Mouse (Mus musculus) induced T-regulatory cell, adult 2 months (primary cell): ENCODE results near the gene Cgrrf1.

Experiments
- DNase-seq: peaks from one replicate; pipeline ENCODE4 v3.0.0-alpha.2; 2012; ENCODE audit warnings: low read depth

Gene Cgrrf1

DNA sequence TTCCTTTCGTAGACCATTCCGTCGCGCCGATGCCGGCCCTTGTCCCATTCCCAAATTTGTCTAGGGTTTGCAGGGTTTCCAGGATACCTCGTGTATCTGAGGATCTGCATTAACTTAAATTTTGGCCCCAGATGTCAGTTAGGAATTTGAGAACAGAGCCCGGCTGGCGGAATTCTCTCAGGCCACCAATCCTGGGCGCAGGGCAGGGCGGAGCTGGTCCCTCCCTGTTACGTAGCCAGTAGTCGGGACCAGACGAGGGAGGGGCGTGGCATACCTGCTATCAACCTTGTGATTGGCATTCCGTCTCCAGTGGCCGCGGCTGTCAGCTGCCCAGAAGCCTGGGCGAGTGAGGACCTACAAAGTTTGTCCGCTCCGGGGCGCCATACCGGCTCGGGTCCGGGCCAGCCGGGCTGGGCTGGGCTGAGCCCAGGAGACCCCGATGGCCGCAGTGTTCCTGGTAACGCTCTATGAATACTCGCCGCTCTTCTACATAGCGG lies at the start of gene Cgrrf1:
Gene Cgrrf1, plus strand, starts transcription at position 289 of the 497 bp plus-strand sequence.
- DNase-seq, result peak; percentile 94

GRCm38 (mm10) chr14:46782187-46782828 lies 49.6 kb upstream of the Cgrrf1 start:
- no peak for DNase-seq

- DNase-seq, result no peak
These were observed 48.5 kb upstream of the Cgrrf1 start for GRCm38 (mm10) chr14:46783327-46783926.

GRCm38 (mm10) chr14:46785247-46785646 lies 46.7 kb upstream of the Cgrrf1 start:
- no peak for DNase-seq

DNA sequence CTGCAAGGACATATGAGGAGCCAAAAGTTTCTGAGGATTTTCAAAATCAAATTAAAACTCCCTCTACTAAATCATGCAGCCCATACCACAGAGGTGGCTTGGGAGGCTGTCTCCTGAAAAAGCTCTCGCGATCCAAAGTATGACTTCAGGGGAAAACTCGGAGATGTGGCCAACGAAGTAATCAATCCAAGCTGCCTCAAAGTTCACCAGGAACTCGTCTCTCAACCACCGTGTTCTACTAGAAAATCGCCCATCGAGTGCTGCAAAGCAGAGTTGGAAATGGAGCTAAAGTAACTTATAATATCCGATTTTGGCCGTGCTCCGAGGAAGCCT lies 44.5 kb upstream of the Cgrrf1 start:
- peak; percentile 16 for DNase-seq

GRCm38 (mm10) chr14:46787787-46788504 lies 44.0 kb upstream of the Cgrrf1 start, which contains the start of gene Cnih1:
TSS of gene Cnih1 (minus strand) at chr14:46788411.
- peak; percentile 94 for DNase-seq

GRCm38 (mm10) chr14:46788505-46788901 lies 43.4 kb upstream of the Cgrrf1 start:
- DNase-seq, result no peak

GRCm38 (mm10) chr14:46790303-46790702 lies 41.6 kb upstream of the Cgrrf1 start:
- peak; percentile 59 for DNase-seq

DNA sequence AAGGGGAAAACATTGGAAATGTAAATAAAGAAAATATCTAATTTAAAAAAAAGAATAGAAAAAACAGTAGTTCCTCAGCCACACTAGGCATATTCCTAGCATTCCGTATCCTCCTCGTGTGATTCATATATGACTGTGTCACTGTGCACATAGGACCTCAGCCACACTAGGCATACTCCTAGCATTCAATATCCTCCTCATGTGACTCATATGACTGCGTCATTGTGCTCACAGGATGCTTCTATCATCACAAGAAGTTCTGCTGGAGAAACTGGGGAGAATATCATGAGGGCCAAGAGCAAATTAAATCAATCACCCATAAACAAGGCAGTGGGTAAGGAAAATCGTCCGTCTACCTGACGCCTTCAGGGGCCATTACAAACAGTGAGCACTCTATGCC lies 41.2 kb upstream of the Cgrrf1 start:
- no peak for DNase-seq

DNA sequence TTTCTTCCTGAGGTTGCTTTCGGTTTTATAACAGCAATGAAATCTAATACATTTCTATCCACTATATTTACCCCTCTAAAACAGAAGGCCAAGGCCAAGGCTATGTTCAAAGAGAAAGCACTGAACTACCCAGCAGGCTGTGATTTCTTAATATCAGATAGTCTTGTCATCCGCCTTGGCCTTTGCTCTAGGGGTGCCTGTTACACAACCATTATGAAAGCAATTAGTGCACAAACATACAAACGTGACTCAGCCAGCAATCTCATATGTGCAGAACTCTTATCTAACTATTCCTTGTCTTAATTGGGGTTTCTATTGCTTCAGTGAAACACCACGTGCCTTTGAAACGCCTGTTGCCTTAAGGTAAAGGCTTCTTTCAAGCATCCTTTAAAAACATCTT lies 37.8 kb upstream of the Cgrrf1 start:
- DNase-seq, result no peak

DNA sequence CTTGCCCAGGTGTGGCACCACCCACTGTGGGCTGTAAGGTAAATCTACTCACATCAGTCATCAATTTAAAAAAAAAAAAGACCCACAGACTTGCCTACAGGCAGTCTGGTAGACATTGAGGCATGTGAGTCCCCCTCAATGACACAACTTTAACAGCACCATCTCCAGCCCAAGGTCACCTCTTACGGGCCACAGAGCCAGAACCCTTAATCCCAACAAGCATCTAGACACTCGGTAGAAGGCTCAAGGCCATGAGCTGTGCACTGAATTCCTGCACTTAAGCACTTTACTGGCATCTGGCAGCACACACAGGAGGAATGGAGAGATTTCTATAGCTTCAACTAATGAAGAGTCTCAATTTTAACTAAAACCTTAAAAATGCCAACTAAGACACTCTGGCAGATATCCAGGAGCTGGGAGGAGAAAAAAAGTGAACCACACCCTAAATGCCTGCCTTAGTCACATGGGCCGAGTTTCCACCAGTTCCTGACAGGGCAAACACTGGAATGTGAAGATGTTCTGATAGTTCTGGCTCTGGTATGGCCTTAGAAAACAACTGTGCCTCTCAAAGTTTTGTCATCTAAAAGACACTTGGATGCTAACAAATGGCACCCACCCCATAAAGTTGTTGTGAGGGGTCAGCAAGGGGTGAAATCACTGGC lies 31.1 kb upstream of the Cgrrf1 start:
- no peak for DNase-seq

- no peak for DNase-seq
These were observed 28.7 kb upstream of the Cgrrf1 start for GRCm38 (mm10) chr14:46803259-46803658.

DNA sequence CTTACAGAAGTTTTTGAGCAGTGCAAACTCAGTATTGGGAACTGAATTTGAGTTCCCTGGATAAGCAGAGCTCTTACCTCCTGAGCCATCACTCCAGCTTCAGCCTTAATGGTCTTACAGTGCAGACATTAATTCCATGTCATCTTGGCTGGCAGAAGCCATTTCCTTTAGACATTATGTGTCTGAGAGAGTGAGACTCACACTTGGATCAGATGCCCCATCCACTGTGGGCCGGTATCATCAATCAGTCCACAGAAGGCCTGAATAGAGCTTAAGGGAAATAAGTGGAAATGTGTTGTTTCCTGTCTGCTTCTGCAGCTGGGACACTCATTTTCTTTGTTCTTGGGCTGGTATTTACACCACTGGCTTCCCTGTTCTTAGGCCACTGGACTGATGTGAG lies 28.1 kb upstream of the Cgrrf1 start:
- DNase-seq, result no peak

- DNase-seq, result no peak
These were observed 25.7 kb upstream of the Cgrrf1 start for GRCm38 (mm10) chr14:46806186-46806585.

DNA sequence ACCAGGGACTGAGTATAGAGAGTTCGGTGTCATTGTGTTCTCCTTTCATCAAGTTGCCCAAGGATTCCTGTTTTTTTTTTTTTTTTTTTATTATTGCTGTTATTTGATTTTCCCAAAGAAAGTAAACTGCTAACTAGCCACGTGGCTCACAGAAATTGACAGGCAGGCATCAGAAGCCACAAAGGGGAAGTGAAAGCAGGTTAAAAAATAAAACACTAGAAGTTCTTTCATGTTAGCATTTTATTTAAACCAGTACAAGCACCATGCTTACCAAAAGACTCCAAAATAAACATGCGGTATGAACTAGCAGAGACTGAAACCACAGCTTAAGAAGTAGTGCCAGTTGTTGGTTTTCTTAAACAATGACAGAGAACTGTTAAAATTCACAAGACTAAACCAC lies 24.0 kb upstream of the Cgrrf1 start:
- no peak for DNase-seq

GRCm38 (mm10) chr14:46815640-46816039 lies 16.3 kb upstream of the Cgrrf1 start:
- DNase-seq, result no peak

DNA sequence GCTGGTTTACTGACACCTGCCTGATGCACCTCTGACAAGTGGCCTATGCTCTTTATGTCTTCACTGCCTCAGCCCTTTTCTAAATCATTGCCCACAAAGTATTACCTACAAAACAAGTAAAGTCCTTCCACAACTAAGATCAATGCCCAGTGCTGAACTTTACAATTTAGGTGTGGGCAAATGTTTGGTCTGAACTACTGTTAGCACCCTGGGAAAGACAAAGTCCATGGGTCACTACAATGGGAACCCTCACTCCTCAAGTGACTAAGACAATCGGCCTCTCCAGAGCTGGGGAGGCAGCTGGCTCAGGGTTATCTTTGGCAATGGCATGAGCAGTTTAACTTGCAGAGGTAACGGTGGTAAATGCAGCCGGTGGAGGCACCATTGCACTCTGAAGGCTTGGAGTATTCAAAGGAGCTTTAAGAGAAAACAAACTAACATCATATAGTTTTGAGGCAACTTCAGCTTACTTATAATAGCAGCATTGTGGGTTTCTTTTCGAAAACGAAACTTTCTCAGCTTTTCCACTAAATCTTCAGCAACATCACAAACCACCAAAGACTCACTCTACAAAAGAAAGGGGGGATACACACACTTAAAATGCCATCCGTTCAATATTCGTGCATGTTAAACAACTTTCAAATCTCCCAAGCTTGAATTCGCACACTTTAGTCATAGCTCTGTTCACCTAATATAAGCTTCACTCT lies 14.9 kb upstream of the Cgrrf1 start:
- DNase-seq, result peak; percentile 46

GRCm38 (mm10) chr14:46818743-46819142 lies 13.2 kb upstream of the Cgrrf1 start:
- DNase-seq, result peak; percentile 68

DNA sequence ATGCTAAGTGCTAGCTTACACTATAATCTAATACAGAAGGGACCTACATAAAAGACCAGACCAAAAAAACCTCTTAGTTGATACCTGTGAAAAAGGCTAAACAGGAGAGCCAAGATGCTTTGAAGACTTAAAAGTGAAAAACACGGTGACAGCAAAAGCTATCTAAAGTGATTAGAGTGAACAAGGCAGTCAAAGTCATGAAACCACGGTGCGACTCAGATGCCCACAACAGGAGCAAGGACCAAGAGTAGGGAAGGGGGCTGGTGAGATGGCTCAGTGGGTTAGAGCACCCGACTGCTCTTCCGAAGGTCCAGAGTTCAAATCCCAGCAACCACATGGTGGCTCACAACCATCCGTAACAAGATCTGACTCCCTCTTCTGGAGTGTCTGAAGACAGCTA lies 12.0 kb upstream of the Cgrrf1 start:
- DNase-seq, result peak; percentile 26

DNA sequence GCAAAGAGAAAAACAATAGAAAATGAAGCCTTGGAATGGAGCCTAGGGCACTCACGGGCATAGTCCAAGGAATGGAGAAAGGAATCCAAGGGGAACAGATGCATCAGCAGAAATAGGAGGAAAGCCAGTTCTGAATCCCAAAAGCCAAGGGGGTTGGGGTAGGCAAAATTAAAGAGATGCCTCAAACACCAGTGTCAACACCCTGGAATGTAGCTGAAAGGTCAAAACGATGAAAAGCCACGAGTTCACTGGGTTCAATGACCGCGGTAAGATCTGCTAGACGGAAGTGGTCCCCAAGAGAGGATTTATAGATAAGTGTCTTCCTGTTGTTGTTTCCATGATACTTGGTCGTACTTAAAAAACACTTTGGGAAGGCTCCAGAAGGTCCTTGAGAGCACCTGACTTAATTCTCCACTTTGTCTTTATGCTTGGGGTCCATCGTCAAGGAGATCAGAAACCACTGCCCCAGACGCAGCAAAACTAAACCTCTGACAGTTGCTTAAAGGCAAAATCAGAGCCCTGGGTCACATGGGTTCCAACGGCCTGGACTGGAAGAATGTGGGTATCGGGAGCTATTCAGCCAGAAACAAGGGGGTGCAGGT lies 10.6 kb upstream of the Cgrrf1 start:
- DNase-seq, result peak; percentile 70

DNA sequence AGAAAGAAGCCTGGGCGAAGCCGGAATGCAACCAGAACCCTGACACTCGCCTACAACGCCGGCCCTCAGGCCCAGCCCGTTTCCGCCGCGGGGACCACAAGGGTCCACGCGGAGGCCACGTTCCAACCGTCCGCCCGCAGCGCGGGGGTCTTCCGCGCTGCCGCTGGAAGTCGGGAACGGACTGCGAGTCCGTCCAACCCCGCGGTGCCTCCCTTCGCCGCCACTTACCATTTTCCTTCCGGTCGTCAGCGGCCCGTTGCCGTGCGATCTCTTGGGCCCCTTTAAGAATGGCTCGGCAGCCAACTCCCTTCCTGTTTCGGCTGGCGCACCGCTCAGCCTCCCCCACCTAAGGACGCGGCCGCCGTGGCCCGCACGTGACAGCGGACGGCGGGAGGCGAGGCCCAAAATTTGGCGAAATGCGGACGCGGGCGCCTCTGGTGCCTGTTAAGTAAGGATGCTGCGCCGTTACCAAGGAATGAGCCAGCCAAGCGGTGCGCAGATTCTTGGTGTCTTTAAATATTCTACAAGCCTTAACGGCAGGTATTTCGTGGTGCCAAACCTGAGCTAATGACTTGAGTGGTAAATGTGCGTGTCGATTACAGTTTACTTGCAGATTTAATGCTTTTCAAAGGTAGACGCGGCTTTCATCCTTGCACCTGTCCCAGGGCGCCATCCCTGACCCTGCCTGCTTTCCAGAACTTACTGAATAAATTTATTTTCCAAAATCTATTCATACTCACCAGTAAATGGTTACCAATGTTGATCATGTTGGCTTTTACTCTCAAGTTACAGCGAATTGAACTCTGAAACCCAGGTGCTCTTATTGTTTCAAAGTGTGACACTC lies 9.8 kb upstream of the Cgrrf1 start, which contains the start of gene Gmfb:
Gene Gmfb, minus strand, starts transcription at position 370 of the 844 bp plus-strand sequence.
- DNase-seq, result peak; percentile 95
